Mouse (Mus musculus) CH12.LX (cell line): Measurements from ENCODE around the gene Galnt12. TPM values are rescaled to one million over a fixed set of nuclear protein-coding genes. Genes with fewer than 3 reads are reported as not detected.

Source experiments
- DNase-seq: peaks from one replicate; pipeline ENCODE4 v3.0.0-alpha.2; 2013; ENCODE audit errors: extremely low read depth
- H3K27ac ChIP-seq: 2 replicates; pipeline ENCODE4 v1.5.1; 2012; ENCODE audit warnings: low read depth, mild to moderate bottlenecking, control low read depth, moderate library complexity; ENCODE audit not compliant: insufficient read depth
- H3K27me3 ChIP-seq: replicated peaks from 2 replicates; pipeline ENCODE3; 2012; ENCODE audit warnings: inconsistent platforms
- H3K36me3 ChIP-seq, 2 experiments: replicated peaks in 1 of 2; 2 replicates each; pipeline versions ENCODE3 to v1.6.1; 2012; ENCODE audit warnings: inconsistent platforms in 1 of 2, low read length in 1 of 2, mild to moderate bottlenecking in 1 of 2, mixed read lengths in 1 of 2, moderate library complexity in 1 of 2; ENCODE audit not compliant: control insufficient read depth in 1 of 2, insufficient read depth in 1 of 2
- H3K4me1 ChIP-seq, 2 experiments: 2 replicates each; pipeline ENCODE4 v1.6.1; 2012; ENCODE audit warnings: inconsistent platforms in 1 of 2, moderate library complexity in 1 of 2; ENCODE audit not compliant: insufficient read depth in 2 of 2, control insufficient read depth in 1 of 2
- H3K4me2 ChIP-seq: 2 replicates; pipeline ENCODE4 v1.6.1; 2012; ENCODE audit warnings: low read depth, mild to moderate bottlenecking, control low read depth; ENCODE audit not compliant: poor library complexity, insufficient read depth, severe bottlenecking
- H3K4me3 ChIP-seq, 3 experiments: fragments of 150-350 bp in 1 of 3; sonication (generic) in 1 of 3; replicated peaks in 1 of 3; 2 replicates each; pipeline versions ENCODE3 to v1.5.1; 2011 to 2012; ENCODE audit warnings: low read depth in 2 of 3, low read length in 2 of 3, mild to moderate bottlenecking in 2 of 3, moderate library complexity in 2 of 3, control low read depth in 1 of 3, improper control_type of control experiment in 1 of 3, inconsistent platforms in 1 of 3, mixed read lengths in 1 of 3; ENCODE audit not compliant: poor library complexity in 1 of 3
- H3K79me2 ChIP-seq: replicated peaks from 2 replicates; pipeline ENCODE4 v1.6.1; 2012; ENCODE audit warnings: mild to moderate bottlenecking, moderate library complexity; ENCODE audit not compliant: control insufficient read depth, poor library complexity, insufficient read depth, severe bottlenecking; ENCODE audit errors: extremely low read depth
- H3K9ac ChIP-seq: 2 replicates; pipeline ENCODE4 v1.6.1; 2012; ENCODE audit warnings: low read depth, mild to moderate bottlenecking, control low read depth, moderate library complexity; ENCODE audit not compliant: insufficient read depth
- H3K9me3 ChIP-seq: replicated peaks from 2 replicates; pipeline ENCODE3; 2012; ENCODE audit warnings: low read length, inconsistent platforms, mixed read lengths
- CHD1 ChIP-seq: IDR thresholded peaks from 2 replicates; pipeline ENCODE4 v1.6.1; 2012; ENCODE audit warnings: low read depth, low read length, improper control_type of control experiment, inconsistent platforms
- CTCF ChIP-seq, 2 experiments: IDR thresholded peaks in 1 of 2; conservative IDR thresholded peaks in 1 of 2; 2 replicates each; pipeline ENCODE4 v1.5.1; 2011 to 2012; ENCODE audit warnings: low read depth in 2 of 2, low read length in 2 of 2, improper control_type of control experiment in 1 of 2, inconsistent platforms in 1 of 2, mild to moderate bottlenecking in 1 of 2, moderate library complexity in 1 of 2
- ELF1 ChIP-seq: IDR thresholded peaks from 2 replicates; pipeline ENCODE4 v1.6.1; 2014; ENCODE audit warnings: low read depth, mild to moderate bottlenecking, inconsistent platforms, low read length, improper control_type of control experiment
- EP300 ChIP-seq: IDR thresholded peaks from 2 replicates; pipeline ENCODE4 v1.6.1; 2011; ENCODE audit warnings: low read length, improper control_type of control experiment
- IRF4 ChIP-seq: IDR thresholded peaks from 2 replicates; pipeline ENCODE4 v1.6.1; 2014; ENCODE audit warnings: low read depth, mild to moderate bottlenecking, inconsistent platforms, low read length, improper control_type of control experiment
- JUND ChIP-seq: conservative IDR thresholded peaks from 2 replicates; pipeline ENCODE4 v1.6.1; 2011; ENCODE audit warnings: low read depth, low read length, improper control_type of control experiment
- KAT2A ChIP-seq: IDR thresholded peaks from 2 replicates; pipeline ENCODE4 v1.6.1; 2012; ENCODE audit warnings: low read length, improper control_type of control experiment, inconsistent platforms; ENCODE audit not compliant: insufficient replicate concordance
- MAFK ChIP-seq: IDR thresholded peaks from 2 replicates; pipeline ENCODE4 v1.6.1; 2011; ENCODE audit warnings: low read length, improper control_type of control experiment; ENCODE audit not compliant: insufficient replicate concordance
- MEF2A ChIP-seq: IDR thresholded peaks from 2 replicates; pipeline ENCODE4 v1.6.1; 2014; ENCODE audit warnings: low read depth, mild to moderate bottlenecking, inconsistent platforms, low read length, improper control_type of control experiment, borderline replicate concordance
- MXI1 ChIP-seq: IDR thresholded peaks from 2 replicates; pipeline ENCODE4 v1.6.1; 2011; ENCODE audit warnings: mild to moderate bottlenecking, low read depth, low read length, improper control_type of control experiment
- NELFE ChIP-seq: IDR thresholded peaks from 2 replicates; pipeline ENCODE4 v1.6.1; 2011; ENCODE audit warnings: low read depth, low read length, improper control_type of control experiment
- PAX5 ChIP-seq: IDR thresholded peaks from 2 replicates; pipeline ENCODE4 v1.6.1; 2012; ENCODE audit warnings: low read length, inconsistent platforms, mixed read lengths
- POLR2A ChIP-seq: IDR thresholded peaks from 2 replicates; pipeline ENCODE4 v1.6.1; 2011; ENCODE audit warnings: low read depth, mild to moderate bottlenecking, improper control_type of control experiment, low read length
- POLR2AphosphoS2 ChIP-seq: IDR thresholded peaks from 2 replicates; pipeline ENCODE4 v1.6.1; 2011; ENCODE audit warnings: low read depth, low read length, improper control_type of control experiment
- RAD21 ChIP-seq: IDR thresholded peaks from 2 replicates; pipeline ENCODE4 v1.6.1; 2011; ENCODE audit warnings: low read depth, mild to moderate bottlenecking, low read length, improper control_type of control experiment, moderate library complexity
- RCOR1 ChIP-seq: conservative IDR thresholded peaks from 2 replicates; pipeline ENCODE4 v1.6.1; 2012; ENCODE audit warnings: low read depth, mild to moderate bottlenecking, inconsistent platforms, low read length, improper control_type of control experiment
- SIN3A ChIP-seq: IDR thresholded peaks from 2 replicates; pipeline ENCODE4 v1.6.1; 2012; ENCODE audit warnings: low read length, improper control_type of control experiment, inconsistent platforms
- SMC3 ChIP-seq: IDR thresholded peaks from 2 replicates; pipeline ENCODE4 v1.6.1; 2011; ENCODE audit warnings: low read depth, low read length, improper control_type of control experiment
- TBP ChIP-seq: conservative IDR thresholded peaks from 2 replicates; pipeline ENCODE4 v1.6.1; 2011; ENCODE audit warnings: low read depth, low read length, improper control_type of control experiment
- TCF12 ChIP-seq: IDR thresholded peaks from 2 replicates; pipeline ENCODE4 v1.6.1; 2014; ENCODE audit warnings: low read depth, mild to moderate bottlenecking, inconsistent platforms, low read length, improper control_type of control experiment
- ZC3H11A ChIP-seq: IDR thresholded peaks from 2 replicates; pipeline ENCODE4 v1.6.1; 2012; ENCODE audit warnings: low read depth, mild to moderate bottlenecking, inconsistent platforms, low read length, improper control_type of control experiment
- ZMIZ1 ChIP-seq: IDR thresholded peaks from 2 replicates; pipeline ENCODE4 v1.6.1; 2012; ENCODE audit warnings: low read depth, mild to moderate bottlenecking, inconsistent platforms, low read length, improper control_type of control experiment
- dilution Hi-C: fragments of 300-500 bp; cut with MboI; formaldehyde crosslinking; loops from 2 replicates; pipeline ENCODE4 v1.14.3; 2020; ENCODE audit warnings: low sequenced_read_pairs; ENCODE audit not compliant: extremely low pct_unique_long_range_greater_than_20kb, extremely low pct_ligation_motif_present
- in situ Hi-C: fragments of 300-500 bp; cut with MboI; formaldehyde crosslinking; loops from 3 replicates; pipeline ENCODE4 v1.14.3; 2019; ENCODE audit warnings: low sequenced_read_pairs, low pct_ligation_motif_present, low pct_unique_long_range_greater_than_20kb, mixed read lengths
- polyA plus RNA-seq: library from polyadenylated mRNA; unstranded; fragments of >175 nt; gene quantifications from 2 replicates; pipeline ENCODE4 v1.2.1, GENCODE M21; 2012; ENCODE audit warnings: low read depth; ENCODE audit not compliant: insufficient read length
- total RNA-seq, 2 experiments: library from RNA; depleted of rRNA; stranded (reverse); fragments of 300-350 nt in 1 of 2; fragments of >200 nt in 1 of 2; gene quantifications; 2 replicates each; pipeline ENCODE4 v1.2.3; 2012 to 2014

Gene Galnt12
- total and polyA plus RNA-seq, 3 experiments = 15.8 to 16.4 (median 16.1) TPM

GRCm38 (mm10) chr4:47046974-47047373 is 44.7 kb upstream of the Galnt12 start:
- Histone ChIP-seq H3K36me3 (no peaks in the 10 kb centered on the region), H3K27ac (no peak overlapping the region), H3K4me3 (no peak overlapping the region), H3K9ac (no peak overlapping the region), H3K27me3 (peaks cover 61% of the 10 kb centered on the region), H3K4me1 (peaks cover 0 to 3% of the 10 kb centered on the region in 2 experiments; a peak in 1 of 4 replicates), H3K79me2 (no peaks in the 10 kb centered on the region), H3K9me3 (no peaks in the 10 kb centered on the region), H3K4me2 (no peak overlapping the region)
- in situ Hi-C loops (loop anchor here (10.0 kb wide), 1 partner anchor 362 kb away; no protein-coding TSS in a partner anchor), dilution Hi-C loops (no loop called here)
- no peak for DNase-seq
- TF ChIP-seq RAD21 = peak; percentile 31
- peak in 1 of 2 experiments; percentile 53; a peak in 2 of 4 replicates for TF ChIP-seq CTCF (conservative IDR thresholded peaks at IDR 0.05 in 1 of 2, IDR thresholded peaks at IDR 0.05 in 1 of 2; ENCODE audit: low read depth in 2 of 2, low read length in 2 of 2)
- TF ChIP-seq ELF1 = no peak
- TF ChIP-seq ZMIZ1 = no peak

GRCm38 (mm10) chr4:47047765-47048164 is 43.9 kb upstream of the Galnt12 start:
- in situ Hi-C loops = loop anchor here (10.0 kb wide), 1 partner anchor 363 kb away; no protein-coding TSS in a partner anchor
- H3K27ac ChIP-seq = no peak overlapping the region
- peaks cover 0 to 3% of the 10 kb centered on the region in 2 experiments; a peak in 1 of 4 replicates for H3K4me1 ChIP-seq
- H3K9ac ChIP-seq = no peak overlapping the region
- H3K9me3 ChIP-seq = no peaks in the 10 kb centered on the region
- H3K36me3 ChIP-seq = no peaks in the 10 kb centered on the region
- dilution Hi-C loops = no loop called here
- no peak overlapping the region for H3K4me3 ChIP-seq
- TF ChIP-seq POLR2A (no peak), SMC3 (no peak), MEF2A (no peak), MAFK (no peak), NELFE (no peak), ZC3H11A (no peak), MXI1 (no peak), EP300 (no peak), RCOR1 (no peak), KAT2A (no peak), PAX5 (no peak), ELF1 (no peak), POLR2AphosphoS2 (no peak), TCF12 (no peak), TBP (no peak), JUND (no peak), CHD1 (no peak), IRF4 (no peak), SIN3A (no peak)
- DNase-seq = no peak
- no peaks in the 10 kb centered on the region for H3K79me2 ChIP-seq
- H3K27me3 ChIP-seq = peaks cover 64% of the 10 kb centered on the region
- H3K4me2 ChIP-seq = no peak overlapping the region
